Mouse (Mus musculus): ENCODE measurements at regions not wholly inside any gene's neighbourhood (a gene's known extent, or its start where the extent isn't known, plus 50 kb on each side); places are given as distances from the start of the nearest gene placed in this dataset.

- DNase-seq (ENCODE audit: low spot score in 2 of 2) = no peak
These were observed 2188.6 kb upstream of the Tenm3 start for GRCm38 (mm10) chr8:51032386-51032785.

GRCm38 (mm10) chr8:51010508-51010907 lies 2166.8 kb upstream of the Tenm3 start:
- DNase-seq (ENCODE audit: low spot score in 2 of 2) = no peak

- DNase-seq (ENCODE audit: low spot score in 2 of 2) = peak; percentile 0 to 38
These were observed 2123.6 kb upstream of the Tenm3 start for GRCm38 (mm10) chr8:50967386-50967785.

- peak in 1 of 2 experiments; percentile 4 for DNase-seq (ENCODE audit: low spot score in 2 of 2)
These were observed 2073.8 kb upstream of the Tenm3 start for GRCm38 (mm10) chr8:50917540-50917939.

- no peak for DNase-seq (ENCODE audit: low spot score in 2 of 2)
These were observed 2073.0 kb upstream of the Tenm3 start for GRCm38 (mm10) chr8:50916733-50917113.

GRCm38 (mm10) chr8:50915876-50916732 lies 2072.4 kb upstream of the Tenm3 start:
- peak; percentile 10 to 53 for DNase-seq (ENCODE audit: low spot score in 2 of 2)

- peak; percentile 28 to 51 for DNase-seq (ENCODE audit: low spot score in 2 of 2)
These were observed 2071.6 kb upstream of the Tenm3 start for GRCm38 (mm10) chr8:50915259-50915875.

- DNase-seq (ENCODE audit: low spot score in 2 of 2) = peak in 1 of 2 experiments; percentile 7
These were observed 2070.9 kb upstream of the Tenm3 start for GRCm38 (mm10) chr8:50914615-50915014.

- no peak for DNase-seq (ENCODE audit: low spot score in 2 of 2)
These were observed 2034.4 kb upstream of the Tenm3 start for GRCm38 (mm10) chr8:50878198-50878597.
